Mouse (Mus musculus) ovary, postnatal 36 days (tissue): Measurements from ENCODE around the gene Depdc5.
"Not testable (repeated sequence)": the region's sequence is repeated elsewhere in the genome, so short reads cannot be mapped to it uniquely, and the experiment has no call there.

Experiments used
- DNase-seq: peaks from one replicate; pipeline ENCODE4 v3.0.0; 2022; ENCODE audit warnings: low spot score, mixed read lengths

Gene Depdc5

GRCm38 (mm10) chr5:32863253-32864228, at the start of gene Depdc5:
TSS of gene Depdc5 (plus strand) at chr5:32863701.
- peak; percentile 96 for DNase-seq

DNA sequence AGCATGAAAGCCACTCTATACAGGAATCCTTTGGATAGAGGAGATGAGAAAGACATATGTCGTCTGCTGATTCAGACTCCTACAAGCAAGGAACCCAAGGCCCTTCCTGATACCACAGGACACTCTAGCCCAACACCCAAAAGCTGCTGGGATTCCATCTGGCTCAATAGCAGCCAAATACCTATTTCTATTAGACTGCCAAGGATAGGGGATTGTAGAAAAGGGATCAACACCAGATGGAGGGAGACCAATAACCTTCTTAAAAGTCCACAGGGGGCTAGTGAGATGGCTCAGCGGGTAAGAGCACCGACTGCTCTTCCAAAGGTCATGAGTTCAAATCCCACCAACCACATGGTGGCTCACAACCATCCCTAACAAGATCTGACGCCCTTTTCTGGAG, 48.1 kb upstream of the Depdc5 start:
- DNase-seq = no peak

DNA sequence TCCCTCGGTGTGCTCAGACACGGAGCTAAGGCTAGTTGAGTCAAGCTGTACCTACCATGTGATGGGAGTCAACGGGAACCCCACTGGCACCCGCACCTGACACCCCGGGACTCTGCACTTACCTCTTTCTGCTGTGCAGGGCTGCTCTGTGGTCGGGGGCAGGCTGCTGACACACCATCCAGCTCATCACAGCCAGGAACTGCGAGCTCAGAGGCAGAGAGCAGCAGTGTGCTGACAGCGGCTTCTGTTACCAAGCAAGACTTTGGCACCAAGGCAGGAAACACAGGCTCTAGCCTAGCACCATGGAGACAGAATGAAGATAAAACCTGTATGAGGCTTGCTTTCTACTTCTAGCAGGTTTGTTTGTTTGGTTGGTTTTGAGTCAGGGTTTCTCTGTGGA, 43.0 kb upstream of the Depdc5 start:
- DNase-seq = no peak

- no peak for DNase-seq
These were observed 36.5 kb upstream of the Depdc5 start, which contains the start of gene Gm20671 for GRCm38 (mm10) chr5:32827009-32827408. TSS of gene Gm20671 (minus strand) at chr5:32827109.

- not testable (repeated sequence) for DNase-seq
These were observed 34.7 kb upstream of the Depdc5 start for GRCm38 (mm10) chr5:32828766-32829165.

- DNase-seq = no peak
These were observed 33.4 kb upstream of the Depdc5 start for GRCm38 (mm10) chr5:32830054-32830453.

- DNase-seq = no peak
These were observed 29.0 kb upstream of the Depdc5 start for GRCm38 (mm10) chr5:32834497-32834896.

DNA sequence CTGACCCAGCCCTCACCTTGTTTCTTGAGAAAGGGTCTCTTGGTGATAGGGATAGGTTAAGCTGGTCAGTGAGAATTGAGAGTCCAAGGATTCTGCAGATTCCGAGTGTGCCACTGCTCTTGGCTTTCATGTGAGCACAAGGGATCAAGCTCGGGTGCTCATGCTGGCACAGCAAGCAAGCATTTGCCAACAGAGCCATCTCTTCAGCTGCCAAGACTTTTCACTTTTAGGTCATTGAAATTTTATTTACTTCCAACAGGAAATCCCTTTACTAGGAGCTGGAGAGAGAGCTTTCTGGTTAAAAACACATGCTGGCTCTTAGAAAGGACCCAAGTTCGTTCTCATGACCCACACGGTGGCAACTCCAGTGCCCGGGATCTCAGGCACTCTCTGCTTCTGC, 26.5 kb upstream of the Depdc5 start:
- DNase-seq = no peak

DNA sequence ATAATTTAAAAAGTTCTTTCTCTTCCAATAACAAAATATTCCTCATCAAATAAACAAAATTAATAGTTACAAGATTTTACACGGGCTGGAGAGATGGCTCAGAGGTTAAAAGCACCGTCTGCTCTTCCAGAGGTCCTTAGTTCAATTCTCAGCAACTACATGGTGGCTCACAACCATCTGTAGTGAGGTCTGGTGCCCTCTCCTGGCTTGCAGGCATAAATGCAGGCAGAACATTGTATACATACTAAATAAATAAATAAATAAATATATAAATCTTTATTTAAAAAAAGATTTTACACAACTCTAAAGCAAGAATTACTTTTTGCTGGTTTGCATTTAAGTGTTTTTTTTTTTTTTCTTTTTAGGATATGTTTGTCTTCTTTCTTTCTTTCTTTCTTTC, 23.5 kb upstream of the Depdc5 start:
- no peak for DNase-seq

GRCm38 (mm10) chr5:32849178-32849577, 14.3 kb upstream of the Depdc5 start:
- no peak for DNase-seq

DNA sequence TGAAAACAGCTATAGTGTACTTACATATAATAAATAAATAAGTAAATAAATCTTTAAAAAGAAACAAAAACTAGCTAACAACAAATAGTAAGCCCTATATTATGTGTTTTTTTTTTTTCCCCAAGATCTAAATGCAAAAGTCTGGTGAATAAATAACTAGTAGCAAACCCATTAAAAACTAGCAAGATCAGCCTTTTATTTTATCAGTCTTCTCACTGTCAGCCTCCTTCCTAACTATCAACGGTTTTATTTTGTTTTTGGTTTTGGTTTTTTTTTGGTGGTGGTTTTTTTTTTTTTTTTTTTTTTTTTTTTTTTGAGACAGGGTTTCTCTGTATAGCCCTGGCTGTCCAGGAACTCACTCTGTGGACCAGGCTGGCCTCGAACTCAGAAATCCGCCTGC, 13.9 kb upstream of the Depdc5 start:
- not testable (repeated sequence) for DNase-seq

DNA sequence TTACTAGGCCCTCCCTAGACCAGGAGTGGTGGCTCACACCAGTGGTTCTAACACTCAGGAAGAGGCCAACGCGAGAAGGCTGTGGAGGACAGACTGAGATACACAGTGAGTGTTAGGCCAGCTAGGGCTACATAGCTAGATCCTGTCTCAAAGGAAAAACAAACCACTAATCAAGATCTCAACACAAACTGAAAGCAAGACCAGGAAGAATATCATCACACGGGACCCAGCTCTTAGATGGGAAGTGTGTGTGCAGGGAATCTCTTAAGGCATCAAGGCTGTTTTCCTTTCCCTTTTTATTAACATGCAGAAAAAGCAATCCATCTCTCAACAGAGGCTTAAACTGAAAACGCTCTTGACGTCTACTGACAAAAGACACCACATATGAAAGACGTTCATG, 11.5 kb upstream of the Depdc5 start:
- no peak for DNase-seq

DNA sequence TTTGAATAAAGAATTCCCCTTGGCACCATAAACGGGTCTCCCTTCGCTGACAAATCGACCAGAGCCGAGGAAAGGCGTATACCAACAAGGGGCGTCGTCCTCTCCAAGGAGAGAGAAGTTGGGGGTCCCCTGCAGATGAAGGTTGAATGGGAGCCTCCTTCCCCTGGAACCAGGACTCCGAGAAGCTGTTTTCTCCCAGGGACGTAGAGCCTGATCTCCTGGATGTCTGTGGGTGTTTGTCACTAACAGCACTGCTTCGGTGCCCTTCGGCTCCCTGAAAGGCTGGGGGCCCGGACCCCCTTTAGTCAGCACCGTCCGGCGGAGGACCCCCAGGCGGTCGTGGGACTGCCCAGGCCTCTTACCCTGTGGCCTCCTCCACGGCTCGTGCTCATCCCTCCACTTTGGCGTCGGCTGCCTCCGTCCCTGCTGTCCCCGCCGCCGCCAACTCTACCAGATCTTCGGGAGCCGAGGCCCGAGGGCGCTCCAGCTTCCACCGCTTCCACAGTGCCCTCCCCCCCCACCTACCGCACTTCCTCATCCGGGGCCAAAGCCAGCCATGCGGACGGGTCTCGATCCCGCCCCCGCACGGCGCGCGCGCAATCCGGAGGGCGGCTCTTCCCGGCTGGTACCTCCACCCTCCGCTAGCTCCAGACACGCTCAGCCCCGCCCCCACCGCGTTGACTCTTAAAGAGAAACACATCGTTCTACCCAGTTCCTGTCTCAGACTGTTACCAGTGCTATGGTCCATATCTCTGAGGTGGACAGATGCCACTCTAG, 9.6 kb upstream of the Depdc5 start, which contains the start of gene Prr14l:
Gene Prr14l, minus strand, starts transcription at position 526 of the 777 bp plus-strand sequence.
- peak; percentile 99 for DNase-seq

DNA sequence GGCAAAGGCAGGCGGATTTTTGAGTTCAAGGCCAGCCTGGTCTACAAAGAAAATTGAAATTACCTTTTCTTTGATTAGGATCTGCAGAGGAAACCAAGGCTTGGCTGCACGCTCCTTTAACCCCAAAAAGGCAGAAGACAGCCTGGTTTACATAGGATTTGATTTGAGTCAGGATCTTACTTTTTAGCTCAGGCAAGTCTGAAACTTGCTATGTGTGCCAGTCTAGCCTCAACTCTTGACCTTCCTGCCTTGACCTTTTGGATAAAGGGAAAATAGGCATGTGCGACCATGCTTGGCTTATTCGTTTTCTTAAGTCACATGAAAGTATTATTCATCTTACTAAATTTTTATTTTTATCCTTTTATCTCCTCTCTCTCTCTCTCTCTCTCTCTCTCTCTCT, 8.7 kb upstream of the Depdc5 start:
- DNase-seq = no peak

DNA sequence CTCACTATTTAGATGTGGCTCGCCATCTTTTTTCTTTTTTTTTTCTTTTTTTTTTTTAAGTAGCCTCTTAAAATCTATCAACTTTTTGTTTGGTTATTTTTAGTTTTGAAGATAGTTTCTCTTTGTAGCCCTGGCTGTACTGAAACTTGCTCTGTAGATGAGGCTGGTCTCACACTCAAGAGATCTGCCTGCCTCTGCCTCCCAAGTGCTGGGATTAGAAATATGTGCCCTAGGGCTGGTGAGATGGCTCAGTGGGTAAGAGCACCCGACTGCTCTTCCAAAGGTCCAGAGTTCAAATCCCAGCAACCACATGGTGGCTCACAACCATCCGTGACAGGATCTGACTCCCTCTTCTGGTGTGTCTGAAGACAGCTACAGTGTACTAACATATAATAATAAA, 8.2 kb upstream of the Depdc5 start:
- not testable (repeated sequence) for DNase-seq

DNA sequence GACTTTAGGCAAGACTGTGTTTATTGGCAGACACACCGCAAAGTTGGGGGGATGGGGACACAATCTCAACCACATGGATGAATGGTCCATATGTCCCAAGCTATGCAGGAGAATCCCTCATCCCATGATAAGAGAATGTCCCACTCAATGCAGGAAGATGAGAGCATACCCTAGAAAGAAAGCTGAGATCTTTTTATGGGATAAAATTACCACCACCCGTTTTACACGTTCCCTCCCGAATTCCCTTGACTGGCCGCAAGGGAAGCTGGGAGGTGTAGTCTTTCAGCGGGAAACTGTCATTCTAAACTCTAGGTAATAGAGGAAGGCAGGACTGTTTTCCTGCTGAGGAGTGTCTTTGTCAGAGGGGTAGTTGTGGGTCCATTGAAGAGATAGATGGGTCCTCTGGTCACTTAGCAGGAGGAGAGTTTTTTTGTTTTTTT, 5.7 kb upstream of the Depdc5 start:
- DNase-seq = peak; percentile 26

- no peak for DNase-seq
These were observed 2.4 kb upstream of the Depdc5 start for GRCm38 (mm10) chr5:32861082-32861481.

DNA sequence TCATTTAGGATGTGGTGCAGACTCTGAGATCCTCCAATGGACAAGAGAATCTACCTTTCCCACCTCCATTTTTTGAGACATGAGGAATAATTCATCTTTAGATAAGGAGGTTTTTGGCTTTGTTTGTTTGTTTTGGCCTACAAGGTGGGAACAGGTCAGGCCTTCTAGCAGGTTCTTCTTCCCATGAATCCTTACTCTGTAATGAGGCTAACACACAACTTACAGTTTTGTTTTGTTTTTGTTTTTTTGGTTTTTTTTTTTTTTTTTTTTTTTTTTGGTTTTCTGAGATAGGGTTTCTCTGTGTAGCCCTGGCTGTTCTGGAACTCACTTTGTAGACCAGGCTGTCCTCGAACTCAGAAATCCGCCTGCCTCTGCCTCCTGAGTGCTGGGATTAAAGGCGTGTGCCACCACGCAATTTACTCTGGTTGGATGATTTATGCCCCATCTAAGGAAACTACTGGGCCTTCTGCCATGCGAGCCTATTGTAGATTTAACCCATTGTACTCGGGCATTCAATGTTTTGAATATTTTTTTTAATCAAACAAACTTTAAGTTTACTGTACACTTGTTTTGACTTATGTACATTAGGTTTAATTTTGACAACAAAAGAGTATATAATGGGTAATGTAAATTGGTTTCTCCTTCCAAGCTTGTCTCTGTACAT, 900 bp upstream of the Depdc5 start:
- no peak for DNase-seq

- DNase-seq = no peak
These were observed 6.0 kb downstream of the Depdc5 start for GRCm38 (mm10) chr5:32869389-32870024.

GRCm38 (mm10) chr5:32872346-32872745, 8.8 kb downstream of the Depdc5 start:
- DNase-seq = no peak

DNA sequence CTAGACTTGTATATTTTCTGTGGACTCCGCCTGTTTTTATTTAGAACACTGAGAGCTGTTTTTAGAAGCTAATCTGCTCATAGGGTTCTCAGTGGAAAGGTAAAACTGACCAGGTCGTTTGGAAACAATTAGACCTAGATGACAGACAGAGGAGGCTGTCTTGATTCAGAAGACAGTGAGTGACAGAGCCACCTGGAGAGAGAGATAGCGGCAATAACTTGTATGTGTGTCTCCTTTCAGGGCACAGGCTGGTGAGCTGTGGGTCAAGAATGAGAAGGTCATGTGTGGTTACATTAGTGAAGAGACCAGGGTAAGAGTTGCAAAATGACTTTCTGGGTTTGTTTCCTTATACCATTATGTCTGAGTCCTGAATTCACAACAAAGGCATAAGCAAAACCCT, 23.2 kb downstream of the Depdc5 start:
- DNase-seq = no peak

DNA sequence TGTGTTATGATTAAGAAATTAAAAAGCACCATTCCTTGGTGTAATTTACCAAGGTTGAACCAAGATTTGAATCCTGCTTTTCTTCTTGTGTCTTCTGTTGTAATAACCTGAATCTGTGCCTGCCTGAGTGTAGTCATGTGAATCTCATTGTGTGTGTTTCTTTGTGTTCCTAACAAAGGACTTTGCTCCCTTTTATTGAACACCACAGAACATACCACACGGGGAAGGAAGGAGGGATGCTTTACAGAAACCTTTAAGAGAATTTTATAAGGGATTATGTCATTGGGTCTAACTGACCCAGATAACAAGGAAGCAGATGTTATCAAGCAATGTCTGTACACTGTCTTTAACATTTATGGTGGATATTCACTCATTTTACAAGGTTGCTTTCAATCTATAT, 44.0 kb downstream of the Depdc5 start:
- DNase-seq = no peak
